Mouse (Mus musculus): ENCODE results near the gene Cp. TPM values are rescaled to one million over a fixed set of nuclear protein-coding genes. Genes with fewer than 3 reads are reported as not detected.

The Cp gene
- 5.7 and 6.5 TPM in 2 replicates for polyA plus RNA-seq (2015; fragmentation: Nextera tagmentation; extraction: Ambion mirVana)

DNA sequence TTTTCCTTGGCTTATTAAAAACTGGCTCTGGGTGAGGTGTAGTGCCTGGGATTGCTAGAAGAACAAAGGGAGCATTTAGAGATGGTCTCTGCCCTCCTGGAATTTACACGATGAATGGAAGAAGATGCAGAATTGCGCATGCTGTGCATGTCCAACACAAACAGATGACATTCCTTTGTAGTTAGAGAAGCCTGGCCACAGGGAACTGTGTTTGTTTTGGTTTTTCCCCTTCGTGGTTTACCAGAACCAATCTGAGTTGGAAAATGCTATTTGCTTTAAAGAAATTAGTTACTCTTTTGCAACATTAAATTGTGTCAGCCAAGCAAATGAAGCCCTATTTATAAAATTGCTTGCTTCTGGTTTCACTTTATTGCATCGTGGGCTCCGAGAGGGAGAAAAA, at the start of gene Cp:
Cp (plus strand) TSS at position 170 of the 400 bp plus-strand sequence.

DNA sequence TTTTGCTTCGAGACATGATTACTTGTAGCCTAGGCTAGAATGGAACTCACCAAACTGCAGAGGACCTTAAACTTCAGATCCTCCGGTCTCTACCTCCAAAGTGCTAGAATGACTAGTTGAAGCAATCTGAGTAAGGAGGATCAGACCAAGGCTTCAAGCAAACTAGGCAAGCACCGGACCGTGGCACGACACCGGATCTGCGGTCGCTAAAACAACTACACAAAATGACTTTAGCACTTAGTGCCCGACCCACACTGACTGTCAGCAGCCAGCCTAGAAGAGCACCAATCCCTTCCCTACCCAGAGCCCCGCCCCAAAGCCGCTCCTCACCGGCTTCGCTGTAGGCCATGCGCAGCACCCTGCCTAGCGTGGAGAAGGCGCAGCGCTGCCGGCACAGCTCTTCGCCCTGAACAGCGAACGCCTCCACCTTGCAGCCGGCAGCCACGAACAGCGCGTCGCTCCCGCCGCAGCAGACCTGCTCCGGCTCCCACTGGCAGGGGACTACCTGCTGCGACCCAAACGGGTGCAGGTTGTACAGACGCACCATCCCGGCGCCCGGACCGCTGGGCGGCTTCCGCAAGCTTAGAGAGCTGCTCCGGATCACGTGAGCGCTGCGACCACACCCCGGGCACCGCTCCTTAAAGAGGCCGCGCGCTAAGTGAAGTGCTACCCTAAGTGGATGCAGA, 78.0 kb downstream of the Cp start, which contains the start of gene Hps3:
Hps3 (minus strand) TSS at position 597 of the 686 bp plus-strand sequence.

GRCm38 (mm10) chr3:20057306-20058196, 100.7 kb downstream of the Cp start, which contains the start of gene Hltf:
Hltf (plus strand) TSS chr3:20057811.

Other genes with a start within 250 kb of the Cp start
- gene Hps3, start 78.3 kb downstream of the Cp start, polyA plus RNA-seq (2015; fragmentation: Nextera tagmentation; extraction: Ambion mirVana), result 4.5 and 4.9 TPM in 2 replicates
- gene Hltf, start 100.8 kb downstream of the Cp start, polyA plus RNA-seq (2015; fragmentation: Nextera tagmentation; extraction: Ambion mirVana), result 4.6 and 6.7 TPM in 2 replicates
- 115 and 137 TPM in 2 replicates for gene Gyg, start 198.3 kb downstream of the Cp start, polyA plus RNA-seq (2015; fragmentation: Nextera tagmentation; extraction: Ambion mirVana)

Data from skeletal muscle tissue, postnatal 0 days (tissue).